Mouse (Mus musculus) small intestine, adult 2 months (tissue): ENCODE measurements around the gene Spdye4b.

Experiments
- CTCF ChIP-seq: fragments of 200-500 bp; IDR thresholded peaks from 2 replicates; pipeline ENCODE4 v1.5.1; 2012; ENCODE audit warnings: low read depth, mild to moderate bottlenecking, control low read depth, inconsistent platforms, low read length, moderate library complexity, mixed read lengths; ENCODE audit not compliant: insufficient replicate concordance, insufficient read length; ENCODE audit errors: extremely low read depth
- POLR2A ChIP-seq: fragments of 200-500 bp; IDR thresholded peaks from 2 replicates; pipeline ENCODE4 v1.6.1; 2012; ENCODE audit warnings: low read depth, mild to moderate bottlenecking, control low read depth, inconsistent platforms, low read length, moderate library complexity

DNA sequence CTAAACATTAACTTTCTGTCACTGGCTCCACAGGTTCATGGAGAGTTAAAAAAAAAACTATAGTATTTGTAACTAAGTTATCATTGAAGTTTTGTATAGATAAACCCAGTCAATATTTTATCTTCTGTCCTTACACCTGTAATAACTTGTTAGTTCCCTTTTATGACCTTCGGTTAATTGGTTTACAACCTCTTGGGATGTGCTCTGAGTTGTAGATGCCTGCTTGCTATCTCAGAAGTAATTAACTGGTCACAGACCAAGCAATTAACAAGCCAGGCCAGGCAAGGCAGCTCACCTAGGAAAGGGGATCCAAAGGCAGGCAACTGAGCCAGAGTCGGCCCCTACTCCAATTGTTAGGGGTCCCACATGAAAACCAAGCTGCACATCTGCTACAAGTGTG, 33.0 kb downstream of the Spdye4b start:
- TF ChIP-seq CTCF (no peak), POLR2A (no peak)
